Mouse (Mus musculus) lung, postnatal 14 days (tissue): ENCODE results near the gene Olfr303.
"Not testable (repeated sequence)": the region's sequence is repeated elsewhere in the genome, so short reads cannot be mapped to it uniquely, and the experiment has no call there.

ENCODE experiments used
- DNase-seq: peaks from one replicate; pipeline ENCODE4 v3.0.0; 2021

Olfr303 gene

DNA sequence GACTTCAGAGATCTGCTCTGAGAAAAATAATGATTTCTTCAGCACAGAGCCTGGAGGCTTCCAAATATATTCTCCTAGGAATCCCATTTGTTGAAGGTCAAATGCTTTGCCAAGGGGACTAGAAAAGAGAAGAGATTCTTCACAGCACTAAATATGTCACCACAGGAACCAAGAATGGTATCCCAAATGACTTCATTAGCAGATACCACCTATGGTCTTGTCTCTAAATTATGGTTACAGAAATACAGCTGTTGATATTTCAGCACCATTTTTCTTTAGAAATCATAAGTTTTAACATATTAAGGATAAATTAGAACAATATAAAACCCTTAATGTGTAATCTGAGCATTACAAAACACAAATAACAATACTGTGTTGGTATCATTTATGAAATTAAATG is at the start of gene Olfr303:
Gene Olfr303 (minus strand): TSS at position 101 of the 400 bp plus-strand sequence.
- no peak for DNase-seq

DNA sequence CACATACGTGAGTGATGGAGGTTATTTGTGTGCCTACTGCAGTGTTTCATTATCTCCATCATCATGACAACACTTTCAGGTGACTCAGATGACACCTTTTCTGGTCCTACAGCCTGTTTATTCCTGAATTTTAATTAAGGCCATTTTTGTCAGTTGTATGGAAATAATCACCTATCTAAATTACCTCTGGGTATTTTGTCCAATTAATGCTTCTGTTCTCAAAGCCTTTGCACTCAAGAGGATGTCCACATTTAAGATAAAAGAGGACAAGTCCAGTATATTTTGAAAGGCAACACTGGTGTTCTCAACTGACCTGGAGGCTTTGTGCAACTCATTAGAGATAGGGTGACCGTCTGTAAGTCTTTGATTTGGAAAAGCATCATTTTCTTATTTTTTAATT is 6.0 kb upstream of the Olfr303 start, which contains the start of gene Olfr301:
Gene Olfr301 (plus strand): TSS at position 301 of the 400 bp plus-strand sequence.
- DNase-seq, result no peak

DNA sequence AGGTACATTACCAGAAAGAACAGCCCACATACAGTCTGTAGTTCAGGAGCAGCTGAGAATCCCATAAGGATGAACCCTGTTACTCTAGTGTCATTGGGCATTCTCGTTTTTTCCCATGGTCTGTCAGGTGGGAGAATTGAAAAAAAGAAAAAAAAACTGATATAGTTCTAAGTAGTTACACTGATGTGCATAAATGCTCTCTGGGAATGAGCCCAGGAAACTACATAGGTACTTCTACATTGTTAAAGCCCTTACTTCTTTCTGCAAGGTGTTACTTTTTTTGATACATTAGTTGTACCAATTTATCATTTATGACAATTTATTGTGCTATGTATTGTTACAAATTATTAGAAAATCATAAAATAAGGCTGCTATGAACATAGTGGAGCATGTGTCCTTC is 11.0 kb downstream of the Olfr303 start, which contains the start of gene Olfr304:
Gene Olfr304 (minus strand): TSS at position 101 of the 400 bp plus-strand sequence.
- no peak for DNase-seq

DNA sequence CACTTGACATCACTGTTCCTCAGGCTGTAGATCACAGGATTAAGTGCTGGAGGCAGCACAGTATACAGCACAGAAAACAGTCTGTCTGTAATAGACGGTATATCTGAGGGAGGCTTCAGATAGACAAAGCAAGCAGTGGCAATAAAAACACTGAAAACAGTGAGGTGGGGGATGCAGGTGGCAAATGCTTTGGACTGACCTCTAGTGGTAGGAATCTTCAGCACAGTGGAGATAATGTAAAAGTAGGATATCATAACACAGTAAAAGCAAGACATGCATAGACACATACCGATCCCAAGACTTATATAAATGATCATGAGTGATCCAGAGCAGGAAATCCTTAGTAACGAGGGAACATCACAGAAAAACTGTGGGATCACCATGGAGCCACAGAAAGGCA is 11.8 kb downstream of the Olfr303 start:
- no peak for DNase-seq

DNA sequence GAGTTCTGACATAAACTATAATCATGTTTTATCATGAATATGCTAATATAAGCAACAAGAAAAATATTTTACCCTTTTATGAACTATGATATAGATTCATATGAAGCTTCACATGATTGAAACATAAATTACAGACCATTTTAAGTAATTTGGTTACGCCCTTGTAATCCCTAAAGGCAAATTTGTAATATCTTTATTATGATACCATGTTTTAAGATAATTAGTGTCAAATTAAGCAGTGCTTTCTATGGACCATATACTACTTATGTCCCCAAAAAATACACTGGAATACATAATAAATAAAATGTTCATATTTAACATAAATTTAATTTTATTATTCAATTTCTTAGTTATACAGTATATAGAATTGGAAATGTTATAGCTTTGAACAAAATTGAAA is 30.8 kb downstream of the Olfr303 start, which contains the start of gene Olfr305:
Gene Olfr305 (minus strand): TSS at position 101 of the 400 bp plus-strand sequence.
- DNase-seq, result no peak

DNA sequence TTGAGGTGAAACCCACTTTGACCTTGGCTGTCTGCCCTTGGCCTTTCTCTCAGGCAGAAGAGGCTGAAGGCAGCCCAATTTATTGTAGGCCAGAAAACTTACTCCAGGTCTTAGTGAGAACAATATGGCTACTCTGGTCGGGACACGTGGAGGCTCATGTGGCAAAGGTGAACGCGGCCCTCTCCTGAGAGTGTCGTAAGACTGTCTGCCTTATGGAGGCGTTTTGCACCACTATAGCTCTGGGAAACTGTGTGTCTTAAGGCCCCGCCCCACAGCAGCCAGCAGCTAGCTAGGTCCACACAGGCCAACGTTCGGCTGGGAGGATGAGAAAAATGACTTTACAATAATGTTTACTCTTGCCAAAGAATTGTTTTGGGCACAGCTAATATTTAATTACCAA is 51.3 kb downstream of the Olfr303 start:
- not testable (repeated sequence) for DNase-seq

DNA sequence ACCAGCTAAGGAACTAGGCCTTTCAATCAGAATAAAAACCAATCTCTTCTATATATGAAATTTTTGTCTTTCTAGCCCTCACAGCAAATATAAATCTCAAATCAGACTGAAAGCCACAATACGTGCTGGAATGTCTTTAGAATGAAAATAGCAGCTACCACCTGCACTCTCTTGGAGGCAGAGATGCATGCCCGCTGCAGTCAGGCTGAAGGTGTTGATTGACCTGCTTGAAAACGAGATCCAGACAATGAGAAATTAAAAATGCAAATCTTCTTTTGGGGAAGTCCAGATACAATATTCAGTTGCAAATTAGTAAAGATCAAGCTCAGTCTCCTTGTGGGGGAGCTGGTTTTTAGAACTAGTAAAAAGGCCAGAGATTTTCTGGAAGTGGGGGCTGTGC is 53.3 kb downstream of the Olfr303 start:
- DNase-seq, result no peak

DNA sequence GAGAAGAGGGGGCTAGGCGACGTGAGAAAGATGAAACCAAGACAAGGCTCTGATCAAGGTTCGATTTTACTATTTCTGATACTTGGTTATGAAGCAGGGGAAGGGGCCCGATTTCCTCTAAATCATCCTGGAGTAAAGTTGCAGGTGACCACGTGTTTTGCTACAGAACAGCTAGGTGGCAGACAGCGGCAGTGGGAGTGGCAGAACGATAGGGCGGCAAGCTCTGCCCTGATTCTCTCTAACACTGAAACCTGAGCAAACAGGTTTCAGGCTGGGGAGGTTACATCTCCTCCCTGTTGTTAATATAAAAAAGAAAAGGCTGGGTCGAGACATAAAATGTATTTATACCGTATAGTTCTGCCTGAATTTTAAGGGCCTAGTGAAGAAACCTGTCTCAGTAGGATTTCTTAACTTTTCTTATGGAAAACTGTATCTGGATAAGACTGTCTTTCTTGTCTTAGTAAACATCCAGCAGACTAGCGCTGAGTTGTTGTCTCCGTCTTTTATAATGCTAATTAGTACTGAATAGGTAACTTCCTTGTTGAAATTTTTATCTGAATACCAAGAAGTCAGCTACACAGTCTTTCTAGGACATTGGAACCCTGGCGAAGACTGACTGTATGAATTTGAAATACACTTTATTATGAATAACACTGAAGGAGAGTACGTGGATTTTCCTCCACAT is 54.6 kb downstream of the Olfr303 start:
- DNase-seq, result no peak
